Mouse (Mus musculus) T-helper 2 cell (primary cell): Measurements from ENCODE around the gene Sf3a2.
"Not testable (repeated sequence)": the region's sequence is repeated elsewhere in the genome, so short reads cannot be mapped to it uniquely, and the experiment has no call there.

Experiments
- in situ Hi-C: fragments of 300-600 bp; cut with MboI, MseI; formaldehyde crosslinking; loops from one replicate; pipeline ENCODE4 v1.15.1; 2025; ENCODE audit warnings: high pct_unique_total_duplicates

The Sf3a2 gene

DNA sequence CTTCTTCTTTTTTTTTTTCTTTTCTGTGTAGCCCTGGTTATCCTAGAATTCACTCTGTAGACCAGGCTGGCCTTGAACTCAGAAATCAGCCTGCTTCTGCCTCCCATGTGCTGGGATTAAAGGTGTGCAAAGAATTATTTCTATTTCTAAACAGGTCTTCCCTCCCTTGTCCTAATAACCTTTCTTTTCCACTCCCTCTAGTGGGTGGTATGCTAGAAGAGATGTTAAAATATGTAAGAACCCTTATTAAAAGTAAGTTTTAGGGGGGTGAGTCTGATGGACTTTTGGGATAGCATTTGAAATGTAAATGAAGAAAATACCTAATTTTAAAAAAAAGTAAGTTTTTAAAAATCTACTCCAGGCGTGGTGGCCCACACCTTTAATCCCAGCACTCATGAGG is 25.3 kb downstream of the Sf3a2 start:
- in situ Hi-C loops = loop anchor here (5.0 kb wide), 1 partner anchor 54 kb away; no protein-coding TSS in a partner anchor

DNA sequence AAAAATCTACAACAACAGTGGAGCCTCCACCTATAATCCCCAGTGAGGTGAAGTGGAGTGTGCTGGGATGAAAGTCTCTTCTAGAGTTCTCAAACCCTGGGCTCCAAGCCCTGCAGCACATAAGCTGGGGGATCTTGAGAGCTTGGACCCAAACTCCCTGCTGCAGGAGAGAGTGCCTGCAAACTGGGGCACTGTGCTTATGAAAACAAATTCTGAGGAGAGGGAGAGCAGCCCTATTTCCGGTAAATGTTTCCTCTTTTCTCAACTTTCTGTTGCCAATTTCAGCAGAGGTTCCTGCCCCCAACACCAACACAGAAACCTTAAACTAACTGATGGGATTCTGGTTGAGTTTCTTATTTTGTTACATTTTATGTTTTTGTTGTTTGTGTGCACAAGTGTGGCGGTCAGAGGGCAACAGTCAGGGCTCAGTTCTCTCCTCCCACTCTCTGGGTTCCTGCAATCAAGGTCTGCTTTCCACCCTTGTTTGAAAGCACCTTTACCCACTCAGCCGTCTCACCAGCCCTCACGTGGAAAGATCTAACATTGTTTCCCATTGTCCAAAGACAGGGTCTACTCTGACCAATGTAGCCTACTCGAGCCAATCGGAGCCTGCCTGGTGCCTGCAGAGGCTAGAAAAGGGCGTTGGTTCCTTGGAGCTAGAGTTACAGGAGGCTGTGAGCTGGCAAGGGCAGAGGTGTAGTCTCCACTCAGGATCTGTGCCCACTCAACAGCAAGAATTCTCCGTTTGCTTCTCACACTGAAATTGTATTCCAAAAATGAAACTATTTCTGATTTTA is 26.0 kb downstream of the Sf3a2 start:
- in situ Hi-C loops = loop anchor here (5.0 kb wide), 1 partner anchor 53 kb away; no protein-coding TSS in a partner anchor

DNA sequence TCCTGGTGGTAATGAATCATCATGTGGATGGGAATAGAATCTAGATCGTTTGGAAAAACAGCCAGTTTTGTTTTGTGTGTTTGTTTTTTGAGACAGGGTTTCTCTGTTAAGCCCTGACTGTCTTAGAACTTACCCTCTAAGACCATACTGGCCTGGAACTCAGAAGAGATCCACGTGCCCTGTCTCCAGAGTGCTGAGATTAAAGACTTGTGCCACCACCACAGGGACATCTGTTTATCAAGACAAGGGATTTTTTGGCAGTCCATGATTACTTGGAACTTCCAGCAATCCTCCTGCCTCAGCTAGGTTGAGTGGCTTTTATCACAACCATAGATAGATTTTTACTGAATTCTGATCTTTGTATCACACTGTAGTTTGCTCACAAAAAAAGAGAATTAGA is 26.8 kb downstream of the Sf3a2 start:
- in situ Hi-C loops = loop anchor here (5.0 kb wide), 1 partner anchor 52 kb away; no protein-coding TSS in a partner anchor

DNA sequence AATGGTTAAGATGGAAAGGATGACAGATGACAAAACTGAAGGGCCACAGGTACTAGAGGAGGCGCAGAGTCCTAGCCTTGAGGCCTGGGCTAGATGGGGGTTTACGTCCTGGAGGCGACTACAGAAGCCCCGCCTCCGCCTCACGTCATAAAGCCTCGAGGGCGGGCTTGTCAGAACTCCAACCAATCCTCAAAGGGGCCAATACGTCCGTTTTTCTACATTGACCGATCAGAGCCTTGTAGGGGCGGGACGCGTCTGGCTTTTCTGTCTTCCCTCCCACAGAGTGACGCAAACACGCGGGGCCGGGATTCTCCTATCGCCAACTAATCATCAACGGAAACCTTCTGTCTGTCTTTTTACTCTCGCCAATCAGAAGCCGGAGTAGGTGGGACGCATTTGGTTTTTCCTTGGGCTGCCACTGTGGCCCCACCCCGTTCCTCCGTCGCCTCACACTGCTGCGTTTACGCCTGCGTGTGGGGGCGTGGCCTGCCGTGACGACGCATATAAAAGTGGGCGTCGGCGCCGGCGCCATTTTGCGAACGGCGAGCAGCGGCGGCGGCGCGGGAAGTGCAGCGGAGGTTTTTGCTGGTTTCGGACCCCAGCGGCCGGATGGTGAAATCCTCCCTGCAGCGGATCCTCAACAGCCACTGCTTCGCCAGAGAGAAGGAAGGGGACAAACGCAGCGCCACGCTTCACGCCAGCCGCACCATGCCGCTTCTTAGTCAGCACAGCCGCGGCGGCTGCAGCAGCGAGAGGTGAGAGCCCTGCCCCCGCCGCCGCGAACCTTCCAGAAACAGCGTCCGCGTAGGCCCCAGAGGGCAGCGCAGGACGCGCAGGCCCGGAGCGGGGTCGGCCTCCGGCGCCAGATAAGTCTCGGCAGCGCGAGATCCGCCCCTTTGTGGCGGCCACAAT is 28.4 kb downstream of the Sf3a2 start, which contains the start of gene Oaz1:
Gene Oaz1 (plus strand): TSS at position 506 of the 912 bp plus-strand sequence.
- in situ Hi-C loops = no loop called here

DNA sequence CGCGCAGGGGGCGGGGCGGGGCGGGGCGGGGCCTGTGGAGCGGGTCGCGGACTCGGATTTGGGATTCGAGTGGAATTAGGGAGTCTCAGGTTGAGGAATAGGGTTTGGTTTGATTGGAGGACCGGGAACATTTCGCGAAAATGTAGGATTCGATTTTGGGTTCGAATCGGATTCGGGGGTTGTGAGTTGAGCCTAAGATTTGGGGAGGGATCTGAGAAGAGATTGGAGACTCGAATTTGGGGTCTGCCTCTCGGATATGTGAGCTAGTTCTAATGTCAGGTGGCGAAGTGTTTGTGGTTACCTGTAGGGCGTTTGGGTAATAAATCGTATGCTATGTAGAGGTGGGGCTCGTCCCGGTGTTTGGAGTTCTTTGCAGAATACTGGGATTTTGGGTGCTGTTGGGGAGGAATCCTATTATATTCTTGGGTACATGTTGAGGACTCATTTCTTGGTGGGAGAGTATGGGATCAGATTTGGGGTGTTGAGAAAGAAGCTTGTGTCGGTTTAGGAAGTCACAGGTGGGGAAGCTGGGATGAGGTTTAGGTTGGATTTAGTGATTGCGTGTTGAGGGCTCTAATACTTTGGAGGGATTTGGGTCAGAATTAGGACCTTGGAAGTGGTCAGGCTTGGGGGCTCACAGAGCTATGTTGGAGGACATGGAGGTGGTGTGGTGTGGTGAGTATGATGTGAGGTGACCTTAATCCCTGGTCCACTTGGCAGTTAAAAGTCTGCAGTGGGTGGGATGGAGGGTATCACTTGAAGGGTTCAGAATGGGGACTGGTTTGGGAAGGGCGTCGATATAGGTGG is 29.3 kb downstream of the Sf3a2 start:
- in situ Hi-C loops = no loop called here

DNA sequence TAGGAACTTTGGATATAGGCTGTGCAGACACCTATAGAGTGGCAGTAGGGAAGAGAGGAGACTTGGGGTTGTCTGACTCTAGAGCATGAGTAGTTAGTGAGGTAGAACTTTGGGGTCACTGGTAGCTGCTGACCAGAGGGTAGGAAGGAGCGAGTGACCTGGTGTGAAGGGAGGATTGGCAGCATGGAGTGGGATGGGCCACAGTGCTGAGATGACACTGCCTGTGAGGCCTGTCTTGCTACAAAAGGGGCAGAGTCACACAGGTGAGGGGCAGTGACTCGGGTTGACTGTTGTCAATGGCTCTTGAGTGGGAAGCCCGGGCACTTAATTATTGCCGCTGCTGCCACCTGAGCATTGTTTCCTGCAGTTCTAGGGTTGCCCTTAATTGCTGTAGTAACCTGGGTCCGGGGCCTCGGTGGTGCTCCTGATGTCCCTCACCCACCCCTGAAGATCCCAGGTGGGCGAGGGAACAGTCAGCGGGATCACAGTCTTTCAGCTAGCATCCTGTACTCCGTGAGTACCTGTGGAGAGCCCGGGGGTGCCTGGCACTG is 29.9 kb downstream of the Sf3a2 start:
- in situ Hi-C loops = no loop called here

- in situ Hi-C loops = not testable (repeated sequence)
These were observed 30.6 kb downstream of the Sf3a2 start for GRCm38 (mm10) chr10:80828587-80828986.

GRCm38 (mm10) chr10:80829359-80830278 is 31.6 kb downstream of the Sf3a2 start:
- in situ Hi-C loops = no loop called here

DNA sequence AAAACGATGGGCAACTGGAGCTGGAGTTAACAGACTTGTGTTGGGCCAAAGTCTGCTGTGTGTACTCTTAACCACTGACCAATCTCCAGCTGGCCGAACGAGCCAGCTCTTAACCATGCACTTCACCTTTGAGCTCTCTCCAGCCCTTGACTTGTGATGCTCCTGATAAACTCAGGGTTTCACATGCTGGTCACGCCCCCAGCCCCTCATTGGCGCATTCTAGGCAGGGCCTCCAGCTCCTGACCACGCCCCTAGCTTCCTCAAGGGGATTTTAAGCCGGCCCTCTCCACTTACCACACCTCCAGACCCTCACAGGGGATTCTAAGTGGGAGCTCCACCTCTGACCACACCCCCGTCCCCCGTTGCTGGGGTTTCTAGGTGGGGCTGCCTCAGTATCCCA is 33.1 kb downstream of the Sf3a2 start:
- in situ Hi-C loops = no loop called here

- in situ Hi-C loops = no loop called here
These were observed 34.8 kb downstream of the Sf3a2 start for GRCm38 (mm10) chr10:80832818-80833217.

DNA sequence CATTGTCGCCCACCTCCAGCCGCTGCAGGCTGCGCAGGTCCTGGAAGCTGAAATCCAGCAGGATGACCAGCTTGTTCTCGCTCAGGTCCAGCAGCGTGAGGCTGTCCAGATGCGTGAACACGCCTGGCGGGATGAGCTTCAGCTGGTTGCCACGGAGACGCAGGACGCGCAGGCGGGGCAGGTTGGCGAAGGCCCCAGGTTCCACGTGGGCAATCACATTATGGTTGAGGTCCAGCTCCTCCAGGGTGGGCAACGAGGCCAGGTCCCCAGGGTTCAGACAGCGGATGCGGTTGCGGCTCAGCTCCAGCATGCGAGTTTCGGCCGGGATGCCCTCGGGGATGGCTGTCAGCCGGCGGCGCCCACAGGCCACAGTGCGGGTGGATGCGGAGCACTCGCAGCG is 37.6 kb downstream of the Sf3a2 start:
- in situ Hi-C loops = no loop called here

DNA sequence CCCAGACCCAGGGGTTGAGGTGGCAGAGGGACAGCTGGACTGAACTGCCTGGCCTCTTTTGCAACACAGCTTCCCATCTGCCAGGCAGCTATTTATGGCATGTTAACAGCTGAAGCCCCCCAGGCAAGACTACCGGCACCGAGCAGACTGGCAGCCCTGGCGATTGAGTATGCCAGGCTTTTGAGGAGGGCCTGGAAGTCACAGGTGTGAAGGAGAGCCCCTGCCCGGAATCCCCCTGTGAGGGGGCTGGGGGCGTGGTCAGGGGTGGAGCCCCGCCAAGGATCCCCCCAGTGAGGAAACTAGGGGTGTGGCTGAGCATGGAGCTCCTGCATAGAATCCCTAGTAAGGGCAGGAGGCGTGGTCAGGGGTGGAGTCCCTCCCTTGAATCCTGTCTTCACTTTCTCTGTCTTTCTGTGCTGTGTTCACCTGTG is 39.0 kb downstream of the Sf3a2 start:
- in situ Hi-C loops = no loop called here

DNA sequence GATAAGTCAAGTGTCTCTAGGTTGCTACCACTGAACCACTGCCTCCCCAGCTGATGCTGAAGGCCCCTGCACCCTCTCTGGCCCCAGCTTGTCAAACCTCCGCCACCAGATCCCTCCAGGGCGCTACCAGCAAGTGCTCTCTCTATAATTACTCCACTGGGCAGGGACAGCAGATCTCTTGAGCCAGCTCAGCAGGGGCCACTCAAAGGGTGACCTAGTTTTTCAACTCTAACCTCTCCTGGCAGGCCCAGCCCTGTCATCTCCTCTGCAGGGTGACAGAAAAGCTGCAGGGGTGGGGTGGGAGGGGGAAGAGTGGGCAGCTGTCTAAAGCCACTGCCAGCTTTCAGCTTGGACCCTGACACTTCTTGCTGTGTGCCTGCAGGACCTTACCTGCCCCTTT is 39.8 kb downstream of the Sf3a2 start:
- in situ Hi-C loops = no loop called here

GRCm38 (mm10) chr10:80838346-80838912 is 40.4 kb downstream of the Sf3a2 start:
- in situ Hi-C loops = no loop called here

DNA sequence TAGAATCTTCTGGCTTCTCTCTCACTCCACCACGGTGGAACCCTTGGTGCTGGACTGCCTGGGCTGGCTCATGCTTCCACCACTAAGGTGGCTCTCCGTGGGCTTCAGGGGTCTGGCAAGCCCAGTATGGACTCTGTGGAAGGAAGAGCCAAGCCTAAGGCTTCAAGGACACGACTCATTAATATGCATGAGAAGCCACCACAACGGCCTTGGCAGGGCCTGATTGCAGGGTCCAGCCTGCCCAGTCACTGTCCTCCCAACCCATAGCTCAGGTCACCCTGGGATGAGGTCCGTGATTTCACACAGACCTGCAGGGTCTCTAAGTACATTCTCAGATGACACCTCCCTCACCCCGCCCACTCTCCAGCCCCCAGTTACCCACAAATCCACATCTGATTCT is 41.9 kb downstream of the Sf3a2 start:
- in situ Hi-C loops = no loop called here

- in situ Hi-C loops = no loop called here
These were observed 43.7 kb downstream of the Sf3a2 start for GRCm38 (mm10) chr10:80841685-80842084.

DNA sequence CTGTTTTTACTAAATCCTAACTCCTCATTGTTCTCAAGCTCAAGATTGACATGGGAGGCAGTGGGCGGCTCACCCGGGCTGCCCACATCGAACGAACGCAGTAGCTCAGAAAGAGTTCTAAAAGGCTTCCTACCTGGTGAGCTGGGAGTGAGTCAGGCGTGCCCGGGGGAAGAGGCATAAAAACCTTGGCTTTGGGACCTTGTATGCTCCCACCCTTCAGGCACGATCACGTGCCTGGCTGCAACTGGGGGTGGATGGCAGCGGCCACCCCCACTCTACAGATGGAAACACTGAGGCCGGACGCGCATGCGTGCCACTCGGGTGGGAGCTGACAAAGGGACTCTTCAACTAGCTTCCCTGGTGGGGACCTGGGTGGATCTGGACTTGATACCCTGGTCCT is 44.3 kb downstream of the Sf3a2 start:
- in situ Hi-C loops = no loop called here

DNA sequence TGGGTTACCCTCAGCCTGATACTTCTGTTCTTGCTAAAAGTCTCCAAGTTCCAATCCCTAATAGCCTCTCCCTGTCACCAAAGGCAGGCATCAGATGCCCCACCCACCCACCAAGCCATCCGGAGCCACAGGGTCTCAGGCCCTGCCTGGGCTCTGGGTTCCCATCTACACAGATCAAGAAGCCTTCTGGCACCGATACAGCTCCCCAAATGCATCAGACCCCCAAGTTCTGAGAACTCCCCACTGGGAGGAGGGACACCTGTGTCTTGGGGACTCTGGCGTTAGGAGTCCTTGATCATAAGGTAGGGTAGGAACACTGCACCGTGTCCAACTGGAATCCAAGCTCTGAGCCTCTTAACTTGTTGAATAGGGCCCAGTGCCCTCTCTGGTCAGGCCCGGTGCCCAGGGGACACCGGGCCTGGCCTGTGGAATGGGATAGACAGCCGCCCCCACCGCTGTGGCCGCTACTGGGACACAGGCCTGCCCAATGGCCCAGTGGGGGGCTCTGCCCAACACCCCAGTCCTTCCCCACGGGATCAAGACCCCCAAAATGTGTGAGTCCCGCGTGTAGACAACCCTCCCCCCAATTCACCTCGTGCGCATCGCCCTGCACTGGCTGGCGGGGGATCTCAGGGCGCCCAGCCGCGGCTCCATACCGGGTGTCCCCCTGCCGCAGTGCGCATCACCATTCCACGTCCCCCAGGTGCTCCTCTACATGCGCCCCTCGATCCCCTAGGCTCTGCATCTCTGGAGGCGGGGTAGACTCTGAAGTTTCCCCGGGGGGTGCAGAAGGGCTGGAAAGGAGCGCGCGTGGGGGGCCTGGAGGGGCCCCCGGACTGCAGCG is 45.3 kb downstream of the Sf3a2 start:
- in situ Hi-C loops = no loop called here
